Mouse (Mus musculus): ENCODE results near the gene Krtap19-5.

The Krtap19-5 gene

GRCm38 (mm10) chr16:88896357-88896756 lies at the start of gene Krtap19-5:
TSS of gene Krtap19-5 (minus strand) at chr16:88896457.
- no peak for DNase-seq (ENCODE audit: extremely low spot score, low spot score)

- DNase-seq (ENCODE audit: extremely low spot score, low spot score), result no peak
These were observed 44.8 kb upstream of the Krtap19-5 start for GRCm38 (mm10) chr16:88941106-88941505.

GRCm38 (mm10) chr16:88938252-88938651 lies 42.0 kb upstream of the Krtap19-5 start:
- DNase-seq (ENCODE audit: extremely low spot score, low spot score), result peak; percentile 19

GRCm38 (mm10) chr16:88932165-88932564 lies 35.9 kb upstream of the Krtap19-5 start, which contains the start of gene Krtap19-9b:
TSS of gene Krtap19-9b (minus strand) at chr16:88932265.
- no peak for DNase-seq (ENCODE audit: extremely low spot score, low spot score)

- no peak for DNase-seq (ENCODE audit: extremely low spot score, low spot score)
These were observed 9.4 kb downstream of the Krtap19-5 start for GRCm38 (mm10) chr16:88886870-88887269.

GRCm38 (mm10) chr16:88884989-88885388 lies 11.3 kb downstream of the Krtap19-5 start, which contains the start of gene Krtap19-4:
TSS of gene Krtap19-4 (minus strand) at chr16:88885089.
- DNase-seq (ENCODE audit: extremely low spot score, low spot score), result no peak

- no peak for DNase-seq (ENCODE audit: extremely low spot score, low spot score)
These were observed 18.3 kb downstream of the Krtap19-5 start, which contains the start of gene Krtap19-3 for GRCm38 (mm10) chr16:88877938-88878337. TSS of gene Krtap19-3 (minus strand) at chr16:88878038.

GRCm38 (mm10) chr16:88874169-88874568 lies 22.1 kb downstream of the Krtap19-5 start, which contains the start of gene Krtap19-2:
TSS of gene Krtap19-2 (minus strand) at chr16:88874269.
- DNase-seq (ENCODE audit: extremely low spot score, low spot score), result no peak

GRCm38 (mm10) chr16:88869311-88869710 lies 26.9 kb downstream of the Krtap19-5 start, which contains the start of gene Krtap19-1:
TSS of gene Krtap19-1 (minus strand) at chr16:88869411.
- DNase-seq (ENCODE audit: extremely low spot score, low spot score), result no peak

GRCm38 (mm10) chr16:88864887-88865407 lies 31.3 kb downstream of the Krtap19-5 start:
- DNase-seq (ENCODE audit: extremely low spot score, low spot score), result no peak

GRCm38 (mm10) chr16:88851450-88851849 lies 44.8 kb downstream of the Krtap19-5 start:
- DNase-seq (ENCODE audit: extremely low spot score, low spot score), result no peak

GRCm38 (mm10) chr16:88848558-88848957 lies 47.7 kb downstream of the Krtap19-5 start:
- DNase-seq (ENCODE audit: extremely low spot score, low spot score), result no peak

- no peak for DNase-seq (ENCODE audit: extremely low spot score, low spot score)
These were observed 48.9 kb downstream of the Krtap19-5 start for GRCm38 (mm10) chr16:88847363-88847762.

Measured in neural tube, embryonic 10.5 days (tissue).